Mouse (Mus musculus) heart, embryonic 10.5 days (tissue): ENCODE data around the gene Mtmr4. TPM values are rescaled to one million over a fixed set of nuclear protein-coding genes. Genes with fewer than 3 reads are reported as not detected.

Experiments
- DNase-seq: peaks from one replicate; pipeline ENCODE4 v3.0.0-alpha.2; 2017; ENCODE audit warnings: low spot score
- H3K27ac ChIP-seq: fragments of 300-500 bp; sonication (generic); 2 replicates; pipeline ENCODE4 v1.5.1; 2016; ENCODE audit warnings: mild to moderate bottlenecking
- H3K27me3 ChIP-seq: fragments of 300-500 bp; sonication (generic); 2 replicates; pipeline ENCODE4 v1.6.1; 2016; ENCODE audit warnings: mild to moderate bottlenecking; ENCODE audit not compliant: poor library complexity, insufficient read depth, severe bottlenecking
- H3K36me3 ChIP-seq: fragments of 300-500 bp; sonication (generic); 2 replicates; pipeline ENCODE4 v1.6.1; 2016; ENCODE audit warnings: mild to moderate bottlenecking, moderate library complexity
- H3K4me1 ChIP-seq: fragments of 300-500 bp; sonication (generic); 2 replicates; pipeline ENCODE4 v1.6.1; 2016; ENCODE audit warnings: mild to moderate bottlenecking
- H3K4me3 ChIP-seq: fragments of 300-500 bp; sonication (generic); 2 replicates; pipeline ENCODE4 v1.5.1; 2016; ENCODE audit warnings: mild to moderate bottlenecking, moderate library complexity
- H3K9me3 ChIP-seq: fragments of 300-500 bp; sonication (generic); 2 replicates; pipeline ENCODE4 v1.6.1; 2016; ENCODE audit warnings: mild to moderate bottlenecking, moderate library complexity
- WGBS: fragments of 180-500 bp; shearing (Covaris S2); methylation state at CpG from one replicate; pipeline ENCODE4 v1.1.7; 2016; 5-methylcytosine and 5-hydroxymethylcytosine counted together
- polyA plus RNA-seq: library from polyadenylated mRNA; unstranded; fragments of >200 nt; fragmentation: Nextera tagmentation; extraction: Ambion mirVana; gene quantifications from 2 replicates; pipeline ENCODE4 v1.2.1, GENCODE M21; 2016

Mtmr4 gene
- polyA plus RNA-seq: 29.7 and 38.1 TPM in 2 replicates

DNA sequence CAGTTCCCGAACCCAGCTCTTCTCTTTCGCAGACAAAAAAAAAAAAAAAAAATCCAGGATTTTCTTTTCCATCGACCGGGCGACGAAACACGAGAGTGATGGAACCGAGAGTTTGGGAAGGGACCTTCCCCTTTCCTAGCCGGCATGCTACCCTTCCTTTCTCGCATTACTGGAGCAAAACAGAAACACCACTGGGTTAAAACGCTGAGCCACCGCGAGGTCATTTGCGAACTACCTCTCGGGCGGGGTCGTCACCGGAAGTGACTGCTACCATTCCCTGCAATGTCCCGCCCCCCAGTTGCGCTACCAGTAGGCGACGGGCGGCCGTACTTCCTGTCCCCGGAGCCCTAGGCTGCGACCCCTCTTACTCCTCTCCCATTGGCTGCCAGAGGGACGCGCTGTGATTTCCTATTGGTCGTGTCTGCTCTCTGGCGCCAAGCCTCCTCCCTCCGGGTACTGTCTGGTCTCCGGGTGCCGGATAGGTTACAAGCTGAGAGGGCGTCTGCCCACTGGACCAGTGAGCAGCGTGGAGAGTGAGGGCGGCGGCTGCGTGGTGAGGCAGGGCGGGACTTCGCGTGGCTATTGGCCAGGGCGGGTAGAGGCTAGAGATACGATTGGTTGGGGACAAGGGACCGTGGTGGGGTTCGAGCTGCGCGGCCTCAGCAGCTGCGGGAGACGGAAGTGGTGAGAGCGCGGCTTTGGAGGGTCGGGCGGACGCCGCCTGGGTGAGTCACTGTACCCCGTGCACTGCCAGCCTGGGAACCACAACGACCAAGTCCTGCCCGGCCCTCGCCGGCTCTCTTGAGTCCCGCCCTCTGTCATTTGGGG, at the start of gene Mtmr4:
Gene Mtmr4, plus strand, starts transcription at position 637 of the 828 bp plus-strand sequence.
- Histone ChIP-seq H3K27me3 (no peaks in the 10 kb centered on the region), H3K36me3 (peaks cover 12% of the 10 kb centered on the region), H3K9me3 (no peaks in the 10 kb centered on the region), H3K4me1 (peaks cover 61% of the 10 kb centered on the region), H3K27ac (peak within 1 kb of the TSS; percentile 92), H3K4me3 (peak within 1 kb of the TSS; percentile 67)
- DNase-seq: peak; percentile 100
- under 1% methylated on average over 61 of the region's 61 CpGs for WGBS

DNA sequence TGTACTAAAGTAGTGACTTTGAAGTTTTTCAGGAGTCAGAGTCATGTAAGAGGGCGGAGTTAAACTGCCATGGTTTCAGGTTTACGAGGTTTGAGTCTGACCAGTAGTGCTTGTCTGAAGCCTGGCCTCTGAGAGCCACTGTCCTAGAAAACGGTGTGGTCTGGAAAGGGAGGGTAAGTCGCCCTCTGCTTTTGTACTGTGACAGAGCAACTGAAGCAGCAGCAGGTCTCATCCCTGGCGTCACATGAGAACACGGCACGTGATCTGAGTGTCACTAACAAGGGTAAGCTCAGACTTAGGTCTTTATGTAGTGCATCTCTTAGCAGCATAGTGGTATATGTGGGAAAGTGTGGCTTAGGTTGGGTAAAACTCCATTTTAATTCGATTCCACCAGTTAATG, 49.7 kb upstream of the Mtmr4 start:
- no peak overlapping the region for H3K4me3 ChIP-seq
- H3K27ac ChIP-seq: no peak overlapping the region
- no peak for DNase-seq
- 34% methylated on average over 8 of the region's 8 CpGs for WGBS
- peaks cover 12% of the 10 kb centered on the region for H3K4me1 ChIP-seq
- no peaks in the 10 kb centered on the region for H3K9me3 ChIP-seq
- no peaks in the 10 kb centered on the region for H3K27me3 ChIP-seq
- H3K36me3 ChIP-seq: no peaks in the 10 kb centered on the region

GRCm38 (mm10) chr11:87542906-87543305, 49.1 kb upstream of the Mtmr4 start:
- H3K4me1 ChIP-seq: peaks cover 12% of the 10 kb centered on the region
- no peaks in the 10 kb centered on the region for H3K36me3 ChIP-seq
- no peaks in the 10 kb centered on the region for H3K27me3 ChIP-seq
- H3K4me3 ChIP-seq: no peak overlapping the region
- DNase-seq: no peak
- no peaks in the 10 kb centered on the region for H3K9me3 ChIP-seq
- 60% methylated on average over 3 of the region's 3 CpGs for WGBS
- H3K27ac ChIP-seq: peak overlapping the region; percentile 32; the same call in 1 of the 2 replicates

- Histone ChIP-seq H3K36me3 (no peaks in the 10 kb centered on the region), H3K9me3 (no peaks in the 10 kb centered on the region), H3K4me1 (peaks cover 17% of the 10 kb centered on the region), H3K27me3 (no peaks in the 10 kb centered on the region), H3K4me3 (no peak overlapping the region), H3K27ac (no peak overlapping the region)
- no peak for DNase-seq
- 73% methylated on average over 4 of the region's 4 CpGs for WGBS
Observed at GRCm38 (mm10) chr11:87553342-87553741, 38.6 kb upstream of the Mtmr4 start.

- no peak for DNase-seq
- H3K36me3 ChIP-seq: no peaks in the 10 kb centered on the region
- peak overlapping the region; percentile 6; the same call in 1 of the 2 replicates for H3K27ac ChIP-seq
- H3K4me3 ChIP-seq: no peak overlapping the region
- peaks cover 17% of the 10 kb centered on the region for H3K4me1 ChIP-seq
- WGBS: 53% methylated on average over 5 of the region's 5 CpGs
- H3K9me3 ChIP-seq: no peaks in the 10 kb centered on the region
- H3K27me3 ChIP-seq: no peaks in the 10 kb centered on the region
Observed at GRCm38 (mm10) chr11:87554386-87554785, 37.6 kb upstream of the Mtmr4 start.

- DNase-seq: no peak
- no peak overlapping the region for H3K4me3 ChIP-seq
- H3K36me3 ChIP-seq: no peaks in the 10 kb centered on the region
- H3K27me3 ChIP-seq: no peaks in the 10 kb centered on the region
- WGBS: 23% methylated on average over 2 of the region's 2 CpGs
- H3K27ac ChIP-seq: peak overlapping the region; percentile 59; the same call in 1 of the 2 replicates
- peaks cover 17% of the 10 kb centered on the region for H3K4me1 ChIP-seq
- H3K9me3 ChIP-seq: no peaks in the 10 kb centered on the region
Observed at GRCm38 (mm10) chr11:87555106-87555703, 36.8 kb upstream of the Mtmr4 start.

DNA sequence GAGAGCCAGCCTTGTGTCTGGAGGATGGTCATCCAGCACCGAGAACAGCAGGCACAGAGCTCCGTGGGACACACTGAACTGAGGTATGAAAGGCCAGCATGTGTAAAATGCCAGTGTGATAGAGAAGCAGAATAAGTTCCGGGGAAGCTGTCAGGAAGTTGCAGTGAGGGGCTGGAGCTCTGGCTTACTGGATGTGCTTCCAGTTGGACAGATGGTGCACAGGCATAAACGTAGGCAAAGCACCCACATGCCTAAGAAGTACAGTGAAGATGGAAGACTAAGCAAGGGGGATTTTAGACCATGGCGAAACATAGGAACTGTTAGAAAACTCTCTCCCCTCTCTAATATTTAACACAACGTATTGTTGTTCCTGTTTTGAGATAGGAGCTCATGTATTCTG, 30.8 kb upstream of the Mtmr4 start:
- no peaks in the 10 kb centered on the region for H3K36me3 ChIP-seq
- H3K4me3 ChIP-seq: no peak overlapping the region
- DNase-seq: no peak
- no peaks in the 10 kb centered on the region for H3K27me3 ChIP-seq
- 47% methylated on average over 6 of the region's 6 CpGs for WGBS
- no peaks in the 10 kb centered on the region for H3K9me3 ChIP-seq
- peaks cover 9% of the 10 kb centered on the region for H3K4me1 ChIP-seq
- H3K27ac ChIP-seq: no peak overlapping the region

DNA sequence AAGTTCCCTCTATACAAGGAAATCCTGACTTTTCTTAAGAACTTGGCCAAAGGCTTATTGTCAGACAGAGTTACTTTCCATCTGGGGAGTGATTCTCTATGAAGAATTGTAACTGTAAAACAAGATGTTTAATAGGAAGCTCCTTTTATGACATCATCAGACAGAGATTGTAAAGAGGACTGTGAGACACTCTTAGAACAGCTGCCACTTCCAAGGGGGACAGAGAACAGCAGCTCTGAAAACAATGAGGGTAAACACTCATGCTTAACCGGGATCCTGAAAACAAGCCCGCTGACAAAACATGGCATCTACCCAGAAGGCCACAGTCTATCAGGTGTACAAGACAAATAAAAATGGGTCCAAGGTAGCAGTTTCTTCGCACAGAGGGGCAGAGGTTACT, 25.5 kb upstream of the Mtmr4 start, which contains the start of gene Gm11492:
Gene Gm11492, plus strand, starts transcription at position 153 of the 400 bp plus-strand sequence.
- WGBS: 72% methylated on average over 3 of the region's 3 CpGs

GRCm38 (mm10) chr11:87568255-87568953, 23.6 kb upstream of the Mtmr4 start, which contains the start of gene Sept4:
Gene Sept4 (plus strand): TSS chr11:87568903.
- Histone ChIP-seq H3K9me3 (no peaks in the 10 kb centered on the region), H3K36me3 (no peaks in the 10 kb centered on the region), H3K4me3 (no peak within 1 kb of the TSS), H3K27ac (peak within 1 kb of the TSS; percentile 31; the same call in 1 of the 2 replicates), H3K4me1 (peaks cover 45% of the 10 kb centered on the region), H3K27me3 (no peaks in the 10 kb centered on the region)
- 81% methylated on average over 7 of the region's 7 CpGs for WGBS
- no peak for DNase-seq

More for the DNA sequence above, 25.5 kb upstream of the Mtmr4 start, which contains the start of gene Gm11492:
- H3K4me1 ChIP-seq: peaks cover 34% of the 10 kb centered on the region
- no peak within 1 kb of the TSS for H3K27ac ChIP-seq
- no peaks in the 10 kb centered on the region for H3K36me3 ChIP-seq
- no peak within 1 kb of the TSS for H3K4me3 ChIP-seq
- DNase-seq: no peak
- no peaks in the 10 kb centered on the region for H3K9me3 ChIP-seq
- no peaks in the 10 kb centered on the region for H3K27me3 ChIP-seq

DNA sequence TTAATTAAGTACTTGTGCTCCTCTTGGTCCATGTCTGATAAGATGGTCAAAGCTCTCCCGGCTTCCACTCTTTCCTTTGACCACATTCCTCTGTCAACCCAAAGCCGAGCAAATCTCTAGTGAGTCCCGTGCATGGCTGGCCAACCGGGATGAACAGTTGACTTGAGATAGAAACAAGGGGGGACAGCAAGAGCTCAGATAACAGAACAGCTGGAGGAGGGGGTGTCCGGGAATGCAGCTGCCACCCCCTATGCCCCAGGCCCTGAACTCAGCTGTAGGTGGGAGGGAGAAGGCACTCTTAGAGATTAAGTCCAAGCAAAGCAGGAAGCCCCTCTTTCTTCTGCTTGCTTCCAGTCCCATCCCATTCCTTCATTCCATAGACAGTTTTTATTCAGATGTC, 21.2 kb upstream of the Mtmr4 start:
- 6% methylated on average over 5 of the region's 5 CpGs for WGBS
- no peaks in the 10 kb centered on the region for H3K9me3 ChIP-seq
- H3K36me3 ChIP-seq: no peaks in the 10 kb centered on the region
- peaks cover 65% of the 10 kb centered on the region for H3K4me1 ChIP-seq
- no peaks in the 10 kb centered on the region for H3K27me3 ChIP-seq
- no peak overlapping the region for H3K4me3 ChIP-seq
- 0 out of 2 replicates have a peak overlapping the region, but pooled peaks have one; percentile 31 for H3K27ac ChIP-seq
- DNase-seq: no peak

DNA sequence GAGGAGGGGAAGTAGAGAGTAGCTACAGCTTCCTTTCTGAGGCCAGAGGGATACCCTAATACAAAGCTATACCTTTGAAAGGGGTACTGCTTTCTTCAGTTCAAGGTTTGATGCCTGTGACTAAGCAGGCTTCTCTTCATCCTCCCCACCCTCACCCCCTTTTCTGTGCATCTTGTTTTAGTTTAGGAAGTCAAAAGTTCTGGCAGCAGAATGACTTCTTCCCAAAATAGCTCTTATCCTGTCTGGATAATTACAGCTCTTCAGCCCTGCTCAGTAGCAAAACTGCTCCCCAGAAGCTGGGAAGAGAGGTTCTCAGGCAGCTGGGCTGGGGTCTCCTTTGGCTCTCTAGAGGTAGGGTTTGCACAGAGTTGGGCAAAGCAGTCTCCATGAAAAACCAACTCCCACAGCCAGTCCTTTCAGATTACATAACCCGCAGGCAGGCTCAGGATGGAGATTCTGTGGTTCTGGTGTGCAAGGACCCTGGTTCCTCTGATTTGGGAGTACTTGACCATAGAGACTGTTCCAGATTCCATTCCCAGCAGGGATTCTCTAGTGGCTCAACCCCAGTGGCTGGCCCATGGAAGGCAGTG, 20.5 kb upstream of the Mtmr4 start:
- Histone ChIP-seq H3K27ac (0 out of 2 replicates have a peak overlapping the region, but pooled peaks have one; percentile 2), H3K9me3 (no peaks in the 10 kb centered on the region), H3K36me3 (no peaks in the 10 kb centered on the region), H3K4me1 (peaks cover 65% of the 10 kb centered on the region), H3K27me3 (no peaks in the 10 kb centered on the region), H3K4me3 (0 out of 2 replicates have a peak overlapping the region, but pooled peaks have one; percentile 23)
- WGBS: 86% methylated on average over 1 of the region's 1 CpGs
- DNase-seq: no peak

DNA sequence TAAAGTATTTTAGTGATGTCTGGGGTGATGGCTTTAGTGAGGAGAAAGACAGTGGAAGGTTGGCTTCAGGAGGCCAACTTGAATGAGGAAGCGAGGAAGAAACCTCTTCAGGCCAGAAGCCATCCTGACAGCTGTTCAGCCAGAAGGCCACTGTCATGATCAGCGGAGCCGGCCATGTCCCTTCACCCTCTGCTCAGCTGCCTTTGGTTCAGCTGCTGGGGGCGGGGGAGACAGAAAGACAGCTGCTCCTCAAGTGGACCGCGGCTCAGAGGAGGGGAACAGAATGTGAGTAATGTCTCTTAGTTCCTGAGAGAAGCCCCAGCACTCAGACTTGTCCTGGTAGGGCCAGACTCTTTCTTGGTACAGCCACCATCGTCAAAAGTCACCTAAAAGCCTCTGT, 18.2 kb upstream of the Mtmr4 start:
- DNase-seq: no peak
- 59% methylated on average over 7 of the region's 7 CpGs for WGBS
- Histone ChIP-seq H3K27ac (peak overlapping the region; percentile 36; the same call in 1 of the 2 replicates), H3K4me1 (peaks cover 74% of the 10 kb centered on the region), H3K27me3 (no peaks in the 10 kb centered on the region), H3K36me3 (no peaks in the 10 kb centered on the region), H3K4me3 (no peak overlapping the region), H3K9me3 (no peaks in the 10 kb centered on the region)
